Mouse (Mus musculus) heart, embryonic 14.5 days (tissue): ENCODE measurements around the gene Abcc4. TPM values are rescaled to one million over a fixed set of nuclear protein-coding genes. Genes with fewer than 3 reads are reported as not detected.
"Not testable (repeated sequence)": the region's sequence is repeated elsewhere in the genome, so short reads cannot be mapped to it uniquely, and the experiment has no call there.

Experiments used
- ATAC-seq: fragments of 200-750 bp; cut with Nextera tagmentation; 2 replicates; pipeline ENCODE4 v1.8.0; 2017; ENCODE audit warnings: low read depth, moderate TSS enrichment; ENCODE audit not compliant: insufficient number of reproducible peaks, insufficient read depth, low FRiP score
- H3K27ac ChIP-seq, 2 experiments: fragments of 200-500 bp in 1 of 2; fragments of 300-500 bp in 1 of 2; sonication (generic) in 1 of 2; replicated peaks in 1 of 2; 2 replicates each; pipeline ENCODE4 v1.5.1; 2012 to 2014; ENCODE audit warnings: low read depth in 2 of 2, low read length in 2 of 2, control low read depth in 1 of 2, mild to moderate bottlenecking in 1 of 2, mixed read lengths in 1 of 2; ENCODE audit not compliant: control insufficient read depth in 1 of 2, insufficient read depth in 1 of 2
- H3K27me3 ChIP-seq: fragments of 300-500 bp; sonication (generic); 2 replicates; pipeline ENCODE4 v1.6.1; 2014; ENCODE audit warnings: mild to moderate bottlenecking, low read length, control low read depth; ENCODE audit not compliant: control insufficient read depth, insufficient read depth
- H3K36me3 ChIP-seq: fragments of 300-500 bp; sonication (generic); 2 replicates; pipeline ENCODE4 v1.6.1; 2014; ENCODE audit warnings: mild to moderate bottlenecking, control low read depth, low read length, mixed read lengths; ENCODE audit not compliant: control insufficient read depth, insufficient read depth
- H3K4me1 ChIP-seq, 2 experiments: fragments of 200-500 bp in 1 of 2; fragments of 300-500 bp in 1 of 2; sonication (generic) in 1 of 2; 2 replicates each; pipeline ENCODE4 v1.6.1; 2012 to 2014; ENCODE audit warnings: low read length in 2 of 2, control low read depth in 1 of 2, mixed read lengths in 1 of 2; ENCODE audit not compliant: control insufficient read depth in 2 of 2, insufficient read depth in 2 of 2
- H3K4me2 ChIP-seq: fragments of 300-500 bp; sonication (generic); 2 replicates; pipeline ENCODE4 v1.6.1; 2014; ENCODE audit warnings: mild to moderate bottlenecking, low read length
- H3K4me3 ChIP-seq, 2 experiments: fragments of 200-500 bp in 1 of 2; fragments of 300-500 bp in 1 of 2; sonication (generic) in 1 of 2; 2 replicates each; pipeline ENCODE4 v1.5.1; 2012 to 2014; ENCODE audit warnings: low read length in 2 of 2, mild to moderate bottlenecking in 2 of 2, control low read depth in 1 of 2, low read depth in 1 of 2, moderate library complexity in 1 of 2; ENCODE audit not compliant: control insufficient read depth in 1 of 2, insufficient read depth in 1 of 2
- H3K9ac ChIP-seq: fragments of 300-500 bp; sonication (generic); 2 replicates; pipeline ENCODE4 v1.6.1; 2014; ENCODE audit warnings: mild to moderate bottlenecking, low read length
- H3K9me3 ChIP-seq: fragments of 300-500 bp; sonication (generic); 2 replicates; pipeline ENCODE4 v1.6.1; 2016; ENCODE audit warnings: low read length, control low read depth; ENCODE audit not compliant: control insufficient read depth
- WGBS: fragments of 180-500 bp; shearing (Covaris S2); extraction: QIAGEN DNeasy Blood & Tissue Kit; methylation state at CpG from one replicate; pipeline ENCODE4 v1.1.7; 2014; 5-methylcytosine and 5-hydroxymethylcytosine counted together
- polyA plus RNA-seq: library from polyadenylated mRNA; unstranded; fragments of >200 nt; fragmentation: Nextera tagmentation; extraction: Ambion mirVana; gene quantifications from 2 replicates; pipeline ENCODE4 v1.2.1, GENCODE M21; 2014

Gene Abcc4
- polyA plus RNA-seq, 1 experiment from 2014 or later, result 1.8 TPM

GRCm38 (mm10) chr14:118511715-118512114, 194.3 kb downstream of the Abcc4 start:
- H3K4me3 ChIP-seq, H3K4me2 ChIP-seq, H3K9me3 ChIP-seq, H3K4me1 ChIP-seq, ATAC-seq, H3K27ac ChIP-seq, H3K36me3 ChIP-seq, H3K9ac ChIP-seq, H3K27me3 ChIP-seq: not testable (repeated sequence)
- 90% methylated on average over 6 of the region's 6 CpGs for WGBS

DNA sequence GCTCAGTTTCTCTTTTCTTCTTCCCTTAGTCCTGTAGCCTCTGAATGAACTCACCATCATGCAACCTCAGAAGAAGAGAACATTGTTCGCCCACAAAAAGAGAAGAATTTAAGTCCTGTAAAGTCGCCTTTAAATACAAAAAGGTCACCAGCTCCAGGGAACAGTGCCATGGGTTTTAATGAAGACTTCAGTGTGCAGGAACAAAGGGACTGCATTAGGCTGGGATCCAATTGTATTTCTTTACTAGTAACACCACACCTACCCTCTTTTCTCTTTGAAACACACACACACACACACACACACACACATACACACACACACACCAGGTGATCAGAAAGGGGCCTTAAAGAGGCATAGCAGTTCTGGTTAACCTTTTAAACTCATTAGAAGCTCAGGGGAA, 195.2 kb downstream of the Abcc4 start:
- Histone ChIP-seq H3K27ac (no peak overlapping the region), H3K36me3 (no peaks in the 10 kb centered on the region), H3K4me1 (peaks cover 2 to 4% of the 10 kb centered on the region in 2 experiments; a peak in 3 of 4 replicates), H3K27me3 (no peaks in the 10 kb centered on the region), H3K9ac (no peak overlapping the region), H3K9me3 (no peaks in the 10 kb centered on the region), H3K4me2 (no peak overlapping the region), H3K4me3 (no peak overlapping the region)
- no peak for ATAC-seq
- 87% methylated on average over 2 of the region's 2 CpGs for whole genome bisulfite sequencing

- ATAC-seq, result no peak
- Histone ChIP-seq H3K4me2 (no peak overlapping the region), H3K4me1 (peaks cover 2 to 4% of the 10 kb centered on the region in 2 experiments; a peak in 3 of 4 replicates), H3K9me3 (no peaks in the 10 kb centered on the region), H3K4me3 (no peak overlapping the region), H3K27ac (no peak overlapping the region), H3K9ac (no peak overlapping the region), H3K27me3 (no peaks in the 10 kb centered on the region), H3K36me3 (no peaks in the 10 kb centered on the region)
- 90% methylated on average over 5 of the region's 5 CpGs for WGBS
These were observed 195.8 kb downstream of the Abcc4 start for GRCm38 (mm10) chr14:118510216-118510615.

DNA sequence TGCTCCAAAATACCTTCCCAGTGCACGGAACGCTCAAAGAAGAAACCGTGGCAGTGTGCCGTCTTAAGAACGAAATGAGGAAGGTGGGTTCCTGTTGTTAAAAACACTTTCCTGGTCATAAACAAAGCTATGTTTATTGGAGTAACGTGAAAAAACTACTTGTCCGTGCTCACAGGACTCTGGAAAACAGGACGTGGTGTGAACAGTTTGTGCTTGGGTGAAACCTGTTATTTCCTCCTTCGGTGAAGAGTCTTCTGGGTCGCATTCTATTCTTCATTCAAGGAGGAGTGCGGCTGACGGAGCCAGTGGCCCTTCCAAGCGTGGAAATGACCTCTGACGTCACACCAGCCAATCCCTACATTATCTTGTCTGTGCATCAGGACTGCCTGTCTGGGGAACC, 198.2 kb downstream of the Abcc4 start:
- ATAC-seq, result no peak

GRCm38 (mm10) chr14:118506591-118507146, 199.3 kb downstream of the Abcc4 start:
- Histone ChIP-seq H3K9ac (no peak overlapping the region), H3K27ac (0 out of 4 replicates have a peak overlapping the region, but pooled peaks of 1 of the 2 experiments have one; percentile 14), H3K4me3 (no peak overlapping the region), H3K36me3 (no peaks in the 10 kb centered on the region), H3K4me1 (peaks cover 2 to 4% of the 10 kb centered on the region in 2 experiments; a peak in 3 of 4 replicates), H3K27me3 (no peaks in the 10 kb centered on the region), H3K9me3 (no peaks in the 10 kb centered on the region), H3K4me2 (no peak overlapping the region)
- no peak for ATAC-seq
- 58% methylated on average over 14 of the region's 14 CpGs for WGBS

More for the DNA sequence above, 198.2 kb downstream of the Abcc4 start:
- no peak overlapping the region for H3K9ac ChIP-seq
- no peaks in the 10 kb centered on the region for H3K27me3 ChIP-seq
- no peak overlapping the region for H3K4me3 ChIP-seq
- no peaks in the 10 kb centered on the region for H3K9me3 ChIP-seq
- H3K4me2 ChIP-seq, result no peak overlapping the region
- peaks cover 2 to 4% of the 10 kb centered on the region in 2 experiments; a peak in 3 of 4 replicates for H3K4me1 ChIP-seq
- no peaks in the 10 kb centered on the region for H3K36me3 ChIP-seq
- H3K27ac ChIP-seq, result no peak overlapping the region
- 85% methylated on average over 14 of the region's 14 CpGs for WGBS

GRCm38 (mm10) chr14:118496767-118497166, 209.3 kb downstream of the Abcc4 start:
- ATAC-seq, result no peak
- 81% methylated on average over 2 of the region's 2 CpGs for WGBS
- no peak overlapping the region for H3K27ac ChIP-seq
- H3K9ac ChIP-seq, result no peak overlapping the region
- no peak overlapping the region for H3K4me3 ChIP-seq
- H3K9me3 ChIP-seq, result no peaks in the 10 kb centered on the region
- no peaks in the 10 kb centered on the region for H3K4me1 ChIP-seq
- H3K36me3 ChIP-seq, result no peaks in the 10 kb centered on the region
- no peaks in the 10 kb centered on the region for H3K27me3 ChIP-seq
- H3K4me2 ChIP-seq, result no peak overlapping the region

DNA sequence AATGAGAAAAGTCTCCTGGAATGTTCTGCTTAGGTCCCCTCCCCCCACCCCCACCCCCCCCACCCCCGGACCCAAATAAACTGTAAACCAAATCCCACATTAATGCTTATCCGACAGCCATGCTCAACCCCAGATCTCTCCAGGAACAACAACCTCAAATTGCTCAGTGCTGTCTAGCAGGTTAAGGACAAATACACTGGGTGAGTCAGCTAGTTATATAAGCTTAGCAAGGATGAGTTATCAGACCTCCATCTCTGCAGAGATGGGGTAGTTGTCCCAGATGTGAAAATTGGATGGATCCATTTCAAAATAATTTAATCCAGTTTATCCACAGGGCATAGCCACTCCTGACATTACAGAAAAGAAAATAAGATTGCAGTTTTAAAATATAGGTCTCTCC, 210.6 kb downstream of the Abcc4 start:
- no peak overlapping the region for H3K9ac ChIP-seq
- no peak overlapping the region for H3K4me3 ChIP-seq
- H3K4me2 ChIP-seq, result no peak overlapping the region
- no peaks in the 10 kb centered on the region for H3K4me1 ChIP-seq
- H3K36me3 ChIP-seq, result no peaks in the 10 kb centered on the region
- no peaks in the 10 kb centered on the region for H3K9me3 ChIP-seq
- no peak overlapping the region for H3K27ac ChIP-seq
- no peak for ATAC-seq
- WGBS, result 77% methylated on average over 2 of the region's 2 CpGs
- no peaks in the 10 kb centered on the region for H3K27me3 ChIP-seq

DNA sequence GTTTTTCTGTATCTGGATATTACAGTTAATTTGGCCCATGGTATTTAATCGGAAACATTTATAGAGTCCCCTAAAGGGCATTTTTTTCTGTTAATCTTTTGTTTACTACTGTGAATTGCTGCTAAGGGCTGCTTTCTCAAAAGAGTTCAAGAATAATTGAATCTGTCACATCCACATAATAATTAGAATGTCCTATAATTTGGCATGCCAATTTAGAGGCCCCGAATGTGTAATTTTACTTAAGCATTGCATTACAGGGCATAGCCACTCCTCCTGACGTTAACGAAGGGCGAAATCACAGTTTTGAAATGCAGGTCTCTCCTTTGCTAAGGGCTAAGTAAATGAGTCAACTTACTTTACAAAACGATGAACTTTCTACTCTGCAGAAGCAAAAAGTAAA, 214.3 kb downstream of the Abcc4 start:
- 86% methylated on average over 6 of the region's 6 CpGs for WGBS
- Histone ChIP-seq H3K27ac (no peak overlapping the region), H3K4me2 (no peak overlapping the region), H3K4me3 (no peak overlapping the region), H3K9me3 (no peaks in the 10 kb centered on the region), H3K9ac (no peak overlapping the region), H3K27me3 (no peaks in the 10 kb centered on the region), H3K36me3 (no peaks in the 10 kb centered on the region), H3K4me1 (no peaks in the 10 kb centered on the region)
- ATAC-seq, result no peak
